Mouse (Mus musculus) layer of hippocampus, postnatal 10 days (tissue): Measurements from ENCODE around the gene Pdgfa. TPM values are rescaled to one million over a fixed set of nuclear protein-coding genes. Genes with fewer than 3 reads are reported as not detected.

Source experiments
- DNase-seq, 2 experiments: peaks; one replicate each; pipeline ENCODE4 v3.0.0; 2021; ENCODE audit warnings: low spot score in 2 of 2
- total RNA-seq, 2 experiments: library from RNA; stranded (reverse); gene quantifications; 2 replicates each; pipeline ENCODE4 v1.2.3; 2021

Gene Pdgfa
- total RNA-seq, 2 experiments from 2014 or later: 49.2 to 58.5 TPM

GRCm38 (mm10) chr5:138994786-138995720 lies 2.1 kb downstream of the Pdgfa start:
- DNase-seq: peak; percentile 65 to 77

GRCm38 (mm10) chr5:138994108-138994785 lies 2.9 kb downstream of the Pdgfa start:
- peak; percentile 28 to 37 for DNase-seq

GRCm38 (mm10) chr5:138993371-138994107 lies 3.6 kb downstream of the Pdgfa start:
- DNase-seq: peak in 1 of 2 experiments; percentile 33

GRCm38 (mm10) chr5:138992611-138993370 lies 4.4 kb downstream of the Pdgfa start:
- no peak for DNase-seq

GRCm38 (mm10) chr5:138991734-138992133 lies 5.4 kb downstream of the Pdgfa start:
- no peak for DNase-seq

GRCm38 (mm10) chr5:138990659-138991380 lies 6.3 kb downstream of the Pdgfa start:
- no peak for DNase-seq

GRCm38 (mm10) chr5:138989567-138989966 lies 7.6 kb downstream of the Pdgfa start:
- DNase-seq: no peak

- peak in 1 of 2 experiments; percentile 49 for DNase-seq
Measured at GRCm38 (mm10) chr5:138988764-138989163, 8.4 kb downstream of the Pdgfa start.

- DNase-seq: no peak
Measured at GRCm38 (mm10) chr5:138987994-138988393, 9.2 kb downstream of the Pdgfa start.

GRCm38 (mm10) chr5:138981921-138982320 lies 15.2 kb downstream of the Pdgfa start:
- DNase-seq: no peak

- DNase-seq: no peak
Measured at GRCm38 (mm10) chr5:138980608-138981007, 16.6 kb downstream of the Pdgfa start.

- DNase-seq: no peak
Measured at GRCm38 (mm10) chr5:138979840-138980239, 17.3 kb downstream of the Pdgfa start.

- no peak for DNase-seq
Measured at GRCm38 (mm10) chr5:138977759-138978158, 19.4 kb downstream of the Pdgfa start.

- no peak for DNase-seq
Measured at GRCm38 (mm10) chr5:138974911-138975485, 22.2 kb downstream of the Pdgfa start.

- DNase-seq: no peak
Measured at GRCm38 (mm10) chr5:138973480-138973879, 23.7 kb downstream of the Pdgfa start.

GRCm38 (mm10) chr5:138971405-138971804 lies 25.8 kb downstream of the Pdgfa start:
- DNase-seq: no peak

- peak in 1 of 2 experiments; percentile 40 for DNase-seq
Measured at GRCm38 (mm10) chr5:138970056-138970490, 27.1 kb downstream of the Pdgfa start.

GRCm38 (mm10) chr5:138966033-138966724 lies 31.0 kb downstream of the Pdgfa start:
- DNase-seq: no peak

- DNase-seq: no peak
Measured at GRCm38 (mm10) chr5:138965590-138965989, 31.6 kb downstream of the Pdgfa start.
